Mouse (Mus musculus) hindbrain, embryonic 13.5 days (tissue): ENCODE results near the gene Slfn8. TPM values are rescaled to one million over a fixed set of nuclear protein-coding genes. Genes with fewer than 3 reads are reported as not detected.
A peak's percentile ranks its signal among the peaks of the same experiment; 100 is the strongest.
"Not testable (repeated sequence)": the region's sequence is repeated elsewhere in the genome, so short reads cannot be mapped to it uniquely, and the experiment has no call there.

Experiments used
- ATAC-seq: fragments of 200-750 bp; cut with Nextera tagmentation; 2 replicates; pipeline ENCODE4 v1.8.0; 2017; ENCODE audit warnings: moderate TSS enrichment; ENCODE audit not compliant: low FRiP score
- H3K27ac ChIP-seq: fragments of 300-500 bp; sonication (generic); 2 replicates; pipeline ENCODE4 v1.5.1; 2015; ENCODE audit warnings: inconsistent platforms, mild to moderate bottlenecking, moderate library complexity
- H3K27me3 ChIP-seq: fragments of 300-500 bp; sonication (generic); 2 replicates; pipeline ENCODE4 v1.6.1; 2015; ENCODE audit warnings: mild to moderate bottlenecking, inconsistent platforms
- H3K36me3 ChIP-seq: fragments of 300-500 bp; sonication (generic); 2 replicates; pipeline ENCODE4 v1.6.1; 2015; ENCODE audit warnings: mild to moderate bottlenecking, inconsistent platforms
- H3K4me1 ChIP-seq: fragments of 300-500 bp; sonication (generic); replicated peaks from 2 replicates; pipeline ENCODE4 v1.6.1; 2015; ENCODE audit warnings: inconsistent platforms
- H3K4me2 ChIP-seq: fragments of 300-500 bp; sonication (generic); 2 replicates; pipeline ENCODE4 v1.6.1; 2015; ENCODE audit warnings: inconsistent platforms, mild to moderate bottlenecking, moderate library complexity
- H3K4me3 ChIP-seq: fragments of 300-500 bp; sonication (generic); 2 replicates; pipeline ENCODE4 v1.5.1; 2015; ENCODE audit warnings: mild to moderate bottlenecking, inconsistent platforms
- H3K9ac ChIP-seq: fragments of 300-500 bp; sonication (generic); 2 replicates; pipeline ENCODE4 v1.6.1; 2015; ENCODE audit warnings: mild to moderate bottlenecking, inconsistent platforms
- H3K9me3 ChIP-seq: fragments of 300-500 bp; sonication (generic); 2 replicates; pipeline ENCODE4 v1.6.1; 2016; ENCODE audit warnings: inconsistent platforms
- WGBS: fragments of 180-500 bp; shearing (Covaris S2); methylation state at CpG from one replicate; pipeline ENCODE4 v1.1.7; 2015; 5-methylcytosine and 5-hydroxymethylcytosine counted together
- polyA plus RNA-seq: library from polyadenylated mRNA; unstranded; fragments of >200 nt; fragmentation: Nextera tagmentation; extraction: Ambion mirVana; gene quantifications from 2 replicates; pipeline ENCODE4 v1.2.1, GENCODE M21; 2015

The Slfn8 gene
- polyA plus RNA-seq, 1 experiment from 2014 or later = 0.35 TPM

DNA sequence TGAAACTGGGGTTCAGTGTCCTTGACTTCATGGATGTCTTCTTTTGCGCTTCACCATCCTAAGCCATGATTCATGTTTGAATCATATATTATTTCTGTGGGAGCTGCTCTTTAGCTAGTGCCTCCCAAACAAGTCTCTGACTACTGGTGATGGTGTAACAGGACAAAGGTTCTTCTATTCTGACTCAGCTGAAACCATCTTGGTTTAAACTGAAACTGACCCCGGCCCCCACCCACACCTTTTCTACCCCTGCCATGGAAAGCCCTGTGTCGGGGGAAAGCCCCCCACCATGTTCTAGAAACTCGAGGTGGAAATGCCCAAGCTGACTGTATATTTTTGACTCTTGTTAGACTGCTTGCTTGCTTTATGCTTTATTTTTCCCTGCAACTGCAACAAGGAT lies 23.3 kb upstream of the Slfn8 start:
- Histone ChIP-seq H3K27me3 (peaks cover 23% of the 10 kb centered on the region), H3K4me1 (peaks cover 6% of the 10 kb centered on the region), H3K9ac (no peak overlapping the region), H3K4me3 (no peak overlapping the region), H3K9me3 (no peaks in the 10 kb centered on the region), H3K4me2 (no peak overlapping the region), H3K36me3 (no peaks in the 10 kb centered on the region), H3K27ac (no peak overlapping the region)
- ATAC-seq = no peak
- WGBS = 92% methylated on average over 4 of the region's 4 CpGs

DNA sequence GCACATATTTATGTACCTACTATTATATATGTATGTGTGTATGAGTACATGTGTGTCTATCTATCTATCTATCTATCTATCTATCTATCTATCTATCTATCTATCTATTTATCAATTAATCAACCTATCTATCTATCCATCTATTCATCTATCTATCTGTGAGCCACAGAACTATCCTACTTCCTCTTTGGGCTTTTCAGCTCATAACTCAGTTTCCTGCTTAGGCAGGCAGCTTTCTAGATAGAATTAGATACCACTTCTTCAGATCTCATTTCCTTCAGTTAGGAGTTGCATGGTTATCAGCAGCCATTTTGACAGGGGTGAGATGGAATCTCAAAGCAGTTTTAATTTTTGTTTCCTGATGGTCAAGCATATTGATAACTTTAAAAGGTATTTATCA lies 20.4 kb upstream of the Slfn8 start:
- no peak overlapping the region for H3K9ac ChIP-seq
- ATAC-seq = no peak

DNA sequence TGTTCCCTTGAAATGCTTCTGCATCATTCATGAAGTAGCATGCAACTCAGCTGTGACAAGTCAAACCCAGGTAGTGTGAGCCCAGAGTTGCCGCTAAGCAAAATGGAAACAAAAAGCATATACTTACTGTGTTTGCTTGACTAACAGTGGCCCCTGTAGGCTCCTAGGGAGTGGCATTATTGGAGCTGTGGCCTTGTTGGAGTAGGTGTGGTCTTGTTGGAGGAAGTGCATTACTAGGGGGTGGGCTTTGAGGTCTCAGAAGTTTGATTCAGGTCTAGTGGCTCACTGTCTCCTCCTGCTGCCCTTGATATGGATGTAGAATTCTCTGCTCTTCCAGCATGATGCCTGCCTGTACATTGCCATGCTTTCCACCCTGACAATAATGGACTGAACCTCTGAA lies 19.7 kb upstream of the Slfn8 start:
- 30% methylated on average over 1 of the region's 1 CpGs for WGBS
- no peaks in the 10 kb centered on the region for H3K9me3 ChIP-seq
- no peak overlapping the region for H3K27ac ChIP-seq
- H3K27me3 ChIP-seq = peaks cover 17% of the 10 kb centered on the region
- ATAC-seq = no peak
- H3K4me1 ChIP-seq = no peaks in the 10 kb centered on the region; the same call in 1 of the 2 replicates
- no peak overlapping the region for H3K4me2 ChIP-seq
- H3K36me3 ChIP-seq = no peaks in the 10 kb centered on the region
- no peak overlapping the region for H3K9ac ChIP-seq
- no peak overlapping the region for H3K4me3 ChIP-seq

More for the DNA sequence above, 20.4 kb upstream of the Slfn8 start:
- Histone ChIP-seq H3K4me3 (no peak overlapping the region), H3K4me2 (no peak overlapping the region), H3K27me3 (peaks cover 17% of the 10 kb centered on the region), H3K27ac (no peak overlapping the region), H3K36me3 (no peaks in the 10 kb centered on the region), H3K4me1 (no peaks in the 10 kb centered on the region; the same call in 1 of the 2 replicates), H3K9me3 (no peaks in the 10 kb centered on the region)

DNA sequence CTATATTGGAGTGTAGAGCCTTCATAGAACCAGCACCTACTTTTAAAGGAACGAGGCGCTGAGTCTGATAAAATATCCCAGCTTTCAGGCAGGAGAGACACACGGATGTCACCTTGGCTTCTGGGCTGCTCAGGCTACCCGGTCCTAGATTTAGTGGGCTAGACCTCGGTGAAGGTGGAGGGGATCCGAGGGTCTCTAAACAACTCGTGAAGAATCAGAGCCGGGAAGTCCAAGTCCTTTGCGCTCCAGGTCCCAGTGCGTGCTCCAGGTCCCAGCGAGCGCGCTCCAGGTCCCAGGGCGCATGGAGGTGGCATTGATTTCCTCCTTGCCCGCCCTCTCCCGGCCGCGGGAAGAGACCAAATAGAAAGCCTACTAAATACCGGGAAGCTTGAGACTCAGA lies 19.2 kb upstream of the Slfn8 start:
- Histone ChIP-seq H3K27me3 (peaks cover 17% of the 10 kb centered on the region), H3K27ac (no peak overlapping the region), H3K9ac (no peak overlapping the region), H3K36me3 (no peaks in the 10 kb centered on the region), H3K9me3 (no peaks in the 10 kb centered on the region), H3K4me1 (no peaks in the 10 kb centered on the region; the same call in 1 of the 2 replicates), H3K4me2 (peak overlapping the region; percentile 29; the same call in 1 of the 2 replicates), H3K4me3 (peak overlapping the region; percentile 4; the same call in 1 of the 2 replicates)
- 13% methylated on average over 19 of the region's 19 CpGs for WGBS
- ATAC-seq = no peak

DNA sequence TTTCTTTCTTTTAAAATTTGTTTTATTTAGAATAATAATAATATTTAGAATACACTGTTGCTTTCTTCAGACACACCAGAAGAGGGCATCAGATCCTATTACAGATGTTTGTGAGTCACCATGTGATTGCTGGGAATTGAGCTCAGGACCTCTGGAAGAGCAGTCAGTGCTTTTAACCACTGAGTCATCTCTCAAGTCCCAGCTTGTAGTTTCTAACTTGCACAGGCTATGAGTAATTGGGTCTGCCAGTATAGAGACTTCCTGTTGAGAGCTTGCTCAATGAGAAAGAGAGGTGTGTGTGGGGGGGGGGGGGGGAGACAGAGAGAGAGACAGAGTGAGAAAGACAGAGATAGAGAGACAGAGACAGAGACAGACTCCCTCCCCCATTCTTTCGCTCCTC lies 18.5 kb upstream of the Slfn8 start:
- ATAC-seq = no peak
- no peak overlapping the region for H3K4me2 ChIP-seq
- no peak overlapping the region for H3K9ac ChIP-seq
- no peaks in the 10 kb centered on the region for H3K9me3 ChIP-seq
- no peak overlapping the region for H3K4me3 ChIP-seq
- H3K36me3 ChIP-seq = no peaks in the 10 kb centered on the region
- no peaks in the 10 kb centered on the region; the same call in 1 of the 2 replicates for H3K4me1 ChIP-seq
- 71% methylated on average over 1 of the region's 1 CpGs for WGBS
- H3K27me3 ChIP-seq = peaks cover 14% of the 10 kb centered on the region
- H3K27ac ChIP-seq = no peak overlapping the region

DNA sequence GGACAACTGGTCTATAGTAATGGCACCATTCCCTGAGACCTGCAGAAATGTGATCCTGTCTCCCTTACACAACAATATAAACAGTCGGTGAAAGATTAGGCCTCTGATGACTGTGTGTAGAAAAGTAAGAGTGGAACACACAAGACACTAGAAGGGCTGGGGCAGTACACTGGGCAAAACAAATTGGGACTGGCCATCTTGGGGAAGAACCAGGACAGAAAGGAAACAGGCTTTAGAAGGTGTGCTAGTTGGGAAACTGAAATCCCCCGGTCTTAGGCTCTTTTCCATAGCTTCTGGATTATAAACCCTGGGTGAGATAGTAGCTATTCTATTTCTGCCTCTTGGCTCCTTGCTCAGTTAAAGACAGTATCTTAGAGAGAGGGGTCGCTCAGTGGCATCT lies 18.1 kb upstream of the Slfn8 start:
- H3K4me3 ChIP-seq, H3K4me2 ChIP-seq, H3K9me3 ChIP-seq, H3K9ac ChIP-seq, ATAC-seq, H3K36me3 ChIP-seq, H3K27ac ChIP-seq, H3K4me1 ChIP-seq: not testable (repeated sequence)
- H3K27me3 ChIP-seq = peaks cover 11% of the 10 kb centered on the region
- WGBS = 86% methylated on average over 3 of the region's 3 CpGs

DNA sequence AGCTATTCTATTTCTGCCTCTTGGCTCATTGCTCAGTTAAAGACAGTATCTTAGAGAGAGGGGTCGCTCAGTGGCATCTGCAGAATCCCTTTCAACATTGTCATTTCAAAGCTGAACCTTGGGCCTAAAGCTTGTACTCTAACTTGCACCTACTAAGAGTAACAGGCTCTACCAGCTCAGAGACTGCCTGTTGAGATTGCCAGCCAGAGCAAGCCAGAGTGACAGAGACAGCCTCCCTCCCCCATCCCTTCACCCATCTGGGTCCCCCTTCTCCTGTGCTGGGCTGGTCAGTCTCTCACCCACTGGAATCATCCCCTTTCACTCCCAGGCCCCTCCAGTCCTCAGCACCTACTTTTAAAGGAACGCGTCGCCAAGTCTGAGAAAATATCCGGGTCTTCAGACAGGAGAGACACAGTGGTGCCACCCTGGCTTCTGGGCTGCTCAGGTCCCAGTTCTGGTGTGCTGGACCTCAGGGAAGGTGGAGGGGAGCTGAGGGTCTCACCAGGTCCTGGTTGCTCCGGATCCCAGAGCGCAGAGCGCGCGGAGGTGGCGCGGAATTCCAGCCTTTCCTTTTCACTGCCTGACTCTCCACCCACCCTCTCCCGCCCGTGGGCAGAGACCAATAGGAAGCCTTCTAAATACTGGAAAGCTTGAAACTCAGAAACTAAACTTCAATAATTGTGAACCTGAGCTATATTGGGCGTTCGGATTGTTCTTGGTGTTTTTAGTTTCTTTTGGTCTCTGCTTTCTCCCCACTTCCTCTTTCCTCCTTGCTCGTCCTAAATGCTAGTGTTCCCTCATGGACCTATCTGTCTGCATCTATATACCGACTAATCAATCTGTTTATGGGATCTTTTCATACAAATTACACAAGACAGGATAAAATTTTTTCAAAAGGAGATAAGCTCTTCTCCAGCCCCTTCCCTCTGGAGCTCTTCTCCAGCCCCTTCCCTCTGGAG lies 770 bp downstream of the Slfn8 start:
- ATAC-seq, H3K4me3 ChIP-seq, H3K27me3 ChIP-seq, H3K4me2 ChIP-seq, H3K9me3 ChIP-seq, H3K9ac ChIP-seq, H3K4me1 ChIP-seq, H3K27ac ChIP-seq, H3K36me3 ChIP-seq: not testable (repeated sequence)
- 86% methylated on average over 18 of the region's 18 CpGs for WGBS

DNA sequence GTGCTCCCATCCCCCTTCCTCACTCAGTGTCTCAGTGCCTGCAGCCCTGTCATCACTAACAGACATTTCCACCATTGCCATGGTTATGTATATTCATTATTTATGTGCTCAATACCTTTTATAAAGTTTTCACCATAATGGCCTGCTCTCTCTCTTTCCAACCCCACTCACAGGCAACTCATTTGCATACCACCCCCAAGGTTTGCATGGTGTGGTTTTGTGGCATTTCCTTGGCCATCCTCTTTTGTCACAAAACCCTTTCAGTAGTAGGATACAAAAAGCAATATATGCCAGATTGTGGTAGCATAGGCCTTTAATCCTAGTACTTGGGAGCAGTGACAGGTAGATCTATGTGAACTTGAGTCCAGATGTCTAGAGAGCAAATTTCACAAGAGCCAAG lies 4.5 kb downstream of the Slfn8 start:
- no peaks in the 10 kb centered on the region for H3K36me3 ChIP-seq
- no peak overlapping the region for H3K9ac ChIP-seq
- no peak overlapping the region for H3K27ac ChIP-seq
- H3K4me1 ChIP-seq = no peaks in the 10 kb centered on the region
- H3K4me3 ChIP-seq = no peak overlapping the region
- H3K4me2 ChIP-seq = no peak overlapping the region
- no peak for ATAC-seq
- no peaks in the 10 kb centered on the region for H3K9me3 ChIP-seq
- H3K27me3 ChIP-seq = no peaks in the 10 kb centered on the region

DNA sequence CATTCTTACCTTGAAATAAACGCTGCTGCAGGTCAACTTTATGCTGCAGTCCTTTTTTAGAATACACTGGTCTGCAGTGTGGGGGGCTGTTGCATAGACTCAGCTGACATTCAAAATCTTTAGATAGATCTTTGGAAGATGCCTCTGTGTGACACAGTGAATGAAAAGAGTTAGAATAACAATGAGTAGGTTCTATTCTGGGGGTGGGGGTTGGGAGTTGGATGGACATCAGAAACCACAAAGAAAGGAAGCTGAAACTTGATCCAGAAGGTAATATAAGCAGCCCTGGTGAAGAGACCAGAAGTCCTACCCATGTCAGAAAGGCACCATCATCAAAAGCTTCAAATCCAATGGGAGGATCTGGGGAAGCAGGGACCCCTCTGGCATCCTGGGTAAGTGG lies 7.3 kb downstream of the Slfn8 start:
- no peak overlapping the region for H3K27ac ChIP-seq
- WGBS = 75% methylated on average over 1 of the region's 1 CpGs
- H3K9me3 ChIP-seq = no peaks in the 10 kb centered on the region
- no peaks in the 10 kb centered on the region for H3K36me3 ChIP-seq
- no peaks in the 10 kb centered on the region for H3K27me3 ChIP-seq
- H3K4me2 ChIP-seq = no peak overlapping the region
- no peak overlapping the region for H3K4me3 ChIP-seq
- ATAC-seq = no peak
- H3K4me1 ChIP-seq = no peaks in the 10 kb centered on the region
- H3K9ac ChIP-seq = no peak overlapping the region

DNA sequence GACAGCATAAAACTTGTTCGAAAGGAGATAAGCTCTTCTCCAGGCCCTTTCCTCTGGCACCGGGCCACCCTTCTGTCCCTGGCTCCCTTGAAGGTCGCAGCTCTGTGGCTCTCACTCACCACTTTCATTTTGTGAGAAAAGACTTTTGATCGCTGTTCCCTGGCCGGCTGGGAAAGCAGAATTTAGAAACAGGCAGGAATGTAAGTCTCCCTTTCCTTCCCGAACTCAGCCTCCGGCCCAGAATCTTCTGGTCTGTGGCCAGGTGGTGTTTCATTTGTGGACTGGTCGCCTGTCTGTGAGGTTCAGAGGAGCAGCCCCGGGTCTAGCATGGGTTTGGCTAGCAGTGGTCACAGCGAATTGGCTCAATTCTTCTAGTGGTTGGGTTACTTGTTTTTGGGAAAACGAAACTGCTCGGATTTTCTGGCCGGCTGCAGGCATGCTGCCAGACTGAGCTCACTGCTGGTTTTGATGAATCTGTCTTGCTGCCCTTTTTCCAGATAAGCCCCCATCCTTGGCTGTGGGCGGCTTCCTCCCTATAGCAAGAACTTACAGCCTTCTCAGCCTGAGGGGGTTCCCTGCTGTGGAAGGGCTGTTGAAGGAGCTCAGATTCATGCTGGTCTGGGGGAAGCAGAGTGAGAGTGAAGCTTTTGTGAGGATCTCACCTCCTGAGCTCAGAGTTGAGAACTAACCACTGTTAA lies 29.0 kb downstream of the Slfn8 start, which contains the start of gene Slfn9:
Gene Slfn9 (minus strand): TSS at position 362 of the 698 bp plus-strand sequence.
- Histone ChIP-seq H3K9me3 (no peaks in the 10 kb centered on the region), H3K36me3 (no peaks in the 10 kb centered on the region), H3K4me2 (peak within 1 kb of the TSS; percentile 54), H3K4me3 (peak within 1 kb of the TSS; percentile 36), H3K27me3 (peaks cover 15% of the 10 kb centered on the region), H3K4me1 (peaks cover 8% of the 10 kb centered on the region), H3K9ac (peak within 1 kb of the TSS; percentile 35; the same call in 1 of the 2 replicates), H3K27ac (no peak within 1 kb of the TSS)
- WGBS = 12% methylated on average over 14 of the region's 14 CpGs
- ATAC-seq = no peak

DNA sequence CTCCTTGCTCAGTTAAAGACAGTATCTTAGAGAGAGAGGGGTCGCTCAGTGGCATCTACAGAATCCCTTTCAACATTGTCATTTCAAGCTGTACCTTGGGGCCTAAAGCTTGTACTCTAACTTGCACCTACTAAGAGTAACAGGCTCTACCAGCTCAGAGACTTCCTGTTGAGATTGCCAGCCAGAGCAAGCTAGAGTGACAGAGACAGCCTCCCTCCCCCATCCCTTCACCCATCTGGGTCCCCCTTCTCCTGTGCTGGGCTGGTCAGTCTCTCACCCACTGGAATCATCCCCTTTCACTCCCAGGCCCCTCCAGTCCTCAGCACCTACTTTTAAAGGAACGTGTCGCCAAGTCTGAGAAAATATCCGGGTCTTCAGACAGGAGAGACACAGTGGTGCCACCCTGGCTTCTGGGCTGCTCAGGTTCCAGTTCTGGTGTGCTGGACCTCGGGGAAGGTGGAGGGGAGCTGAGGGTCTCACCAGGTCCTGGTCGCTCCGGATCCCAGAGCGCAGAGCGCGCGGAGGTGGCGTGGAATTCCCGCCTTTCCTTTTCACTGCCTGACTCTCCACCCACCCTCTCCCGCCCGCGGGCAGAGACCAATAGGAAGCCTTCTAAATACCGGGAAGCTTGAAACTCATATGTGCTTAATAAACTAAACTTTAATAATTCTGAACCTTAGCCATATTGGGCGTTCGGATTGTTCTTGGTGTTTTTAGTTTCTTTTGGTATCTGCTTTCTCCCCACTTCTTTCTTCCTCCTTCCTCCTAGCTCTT lies 29.8 kb downstream of the Slfn8 start:
- Histone ChIP-seq H3K4me2 (peak overlapping the region; percentile 54), H3K4me3 (peak overlapping the region; percentile 36), H3K9ac (0 out of 2 replicates have a peak overlapping the region, but pooled peaks have one; percentile 35), H3K27me3 (peaks cover 15% of the 10 kb centered on the region)
- H3K27ac ChIP-seq, H3K4me1 ChIP-seq, ATAC-seq, H3K36me3 ChIP-seq, H3K9me3 ChIP-seq: not testable (repeated sequence)
- WGBS = 13% methylated on average over 19 of the region's 19 CpGs

DNA sequence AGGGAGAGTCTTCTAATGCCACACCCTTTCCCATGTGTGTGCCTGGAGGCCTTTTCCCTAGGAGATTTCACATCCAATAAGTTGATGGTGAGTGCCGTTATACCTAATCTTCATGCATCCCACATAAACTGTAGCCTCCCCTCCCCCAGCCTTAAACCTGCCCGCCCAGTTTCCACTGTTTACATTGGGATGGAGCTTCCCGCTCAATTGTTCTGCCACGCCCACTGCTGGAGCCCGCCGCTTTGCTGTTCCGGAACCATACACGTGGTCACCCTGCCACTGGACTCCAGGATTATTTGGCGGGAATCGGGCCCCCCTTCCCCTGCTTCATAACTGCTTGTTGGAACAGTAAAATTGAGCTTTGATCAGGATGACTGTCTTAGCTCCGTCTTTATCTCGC lies 31.3 kb downstream of the Slfn8 start:
- Histone ChIP-seq H3K27ac (no peak overlapping the region), H3K4me3 (no peak overlapping the region), H3K4me1 (peaks cover 8% of the 10 kb centered on the region), H3K27me3 (peaks cover 15% of the 10 kb centered on the region), H3K9ac (no peak overlapping the region), H3K36me3 (no peaks in the 10 kb centered on the region), H3K9me3 (no peaks in the 10 kb centered on the region; the same call in 1 of the 2 replicates), H3K4me2 (no peak overlapping the region)
- 43% methylated on average over 12 of the region's 12 CpGs for WGBS
- ATAC-seq = no peak
